Mouse (Mus musculus) yolk sac, embryonic 10.5 days (tissue): ENCODE results near the gene Cdh9.

Experiments
- DNase-seq: peaks from one replicate; pipeline ENCODE4 v3.0.0-alpha.2; 2017; ENCODE audit warnings: low spot score

The Cdh9 gene

GRCm38 (mm10) chr15:16728470-16729011 is at the start of gene Cdh9:
Gene Cdh9 (plus strand): TSS chr15:16728756.
- no peak for DNase-seq

GRCm38 (mm10) chr15:16679096-16679495 is 49.5 kb upstream of the Cdh9 start:
- no peak for DNase-seq

GRCm38 (mm10) chr15:16699821-16700220 is 28.7 kb upstream of the Cdh9 start:
- no peak for DNase-seq

GRCm38 (mm10) chr15:16702340-16702739 is 26.2 kb upstream of the Cdh9 start:
- DNase-seq, result no peak

- DNase-seq, result no peak
These were observed 10.5 kb downstream of the Cdh9 start for GRCm38 (mm10) chr15:16739088-16739487.

- no peak for DNase-seq
These were observed 18.1 kb downstream of the Cdh9 start for GRCm38 (mm10) chr15:16746672-16747071.

- DNase-seq, result no peak
These were observed 34.7 kb downstream of the Cdh9 start for GRCm38 (mm10) chr15:16763252-16763651.

GRCm38 (mm10) chr15:16784575-16784974 is 56.0 kb downstream of the Cdh9 start:
- DNase-seq, result no peak

GRCm38 (mm10) chr15:16792857-16793256 is 64.3 kb downstream of the Cdh9 start:
- DNase-seq, result no peak

- no peak for DNase-seq
These were observed 72.7 kb downstream of the Cdh9 start for GRCm38 (mm10) chr15:16801302-16801701.

GRCm38 (mm10) chr15:16810787-16811186 is 82.2 kb downstream of the Cdh9 start:
- DNase-seq, result no peak

GRCm38 (mm10) chr15:16814035-16814434 is 85.5 kb downstream of the Cdh9 start:
- DNase-seq, result no peak

GRCm38 (mm10) chr15:16834761-16835160 is 106.2 kb downstream of the Cdh9 start:
- no peak for DNase-seq

- no peak for DNase-seq
These were observed 154.0 kb downstream of the Cdh9 start for GRCm38 (mm10) chr15:16882542-16882941.

- DNase-seq, result no peak
These were observed 168.1 kb downstream of the Cdh9 start for GRCm38 (mm10) chr15:16896674-16897073.
